Mouse (Mus musculus) forebrain, postnatal 0 days (tissue): ENCODE measurements around the gene Cenpu. TPM values are rescaled to one million over a fixed set of nuclear protein-coding genes. Genes with fewer than 3 reads are reported as not detected.

Source experiments
- ATAC-seq: fragments of 200-750 bp; cut with Nextera tagmentation; 2 replicates; pipeline ENCODE4 v1.8.0; 2017; ENCODE audit warnings: mild to moderate bottlenecking, moderate library complexity
- DNase-seq: peaks from one replicate; pipeline ENCODE4 v3.0.0-alpha.2; 2015
- H3K27ac ChIP-seq: fragments of 300-500 bp; sonication (generic); 2 replicates; pipeline ENCODE4 v1.5.1; 2014; ENCODE audit warnings: low read depth, mild to moderate bottlenecking, antibody characterized with exemption, low read length, moderate library complexity, mixed read lengths
- H3K27me3 ChIP-seq: fragments of 300-500 bp; sonication (generic); 2 replicates; pipeline ENCODE4 v1.6.1; 2014; ENCODE audit warnings: mild to moderate bottlenecking, low read length, mixed read lengths; ENCODE audit not compliant: insufficient read depth
- H3K36me3 ChIP-seq: fragments of 300-500 bp; sonication (generic); 2 replicates; pipeline ENCODE4 v1.6.1; 2014; ENCODE audit warnings: mild to moderate bottlenecking, moderate library complexity; ENCODE audit not compliant: insufficient read depth
- H3K4me1 ChIP-seq: fragments of 300-500 bp; sonication (generic); 2 replicates; pipeline ENCODE4 v1.6.1; 2014; ENCODE audit warnings: antibody characterized with exemption; ENCODE audit not compliant: insufficient read depth
- H3K4me2 ChIP-seq: fragments of 300-500 bp; sonication (generic); 2 replicates; pipeline ENCODE4 v1.6.1; 2014; ENCODE audit warnings: low read depth, mild to moderate bottlenecking, moderate library complexity
- H3K4me3 ChIP-seq: fragments of 300-500 bp; sonication (generic); 2 replicates; pipeline ENCODE4 v1.5.1; 2014; ENCODE audit warnings: low read depth, low read length, mixed read lengths
- H3K9ac ChIP-seq: fragments of 300-500 bp; sonication (generic); 2 replicates; pipeline ENCODE4 v1.6.1; 2014; ENCODE audit warnings: mild to moderate bottlenecking
- H3K9me3 ChIP-seq: fragments of 300-500 bp; sonication (generic); 2 replicates; pipeline ENCODE4 v1.6.1; 2016; ENCODE audit warnings: low read length
- CTCF ChIP-seq: sonication (generic); IDR thresholded peaks from 2 replicates; pipeline ENCODE4 v1.5.1; 2016; ENCODE audit warnings: antibody characterized with exemption, control low read depth, low read depth
- WGBS: fragments of 180-500 bp; shearing (Covaris S2); extraction: QIAGEN DNeasy Blood & Tissue Kit; methylation state at CpG from one replicate; pipeline ENCODE4 v1.1.7; 2014; 5-methylcytosine and 5-hydroxymethylcytosine counted together
- polyA plus RNA-seq: library from polyadenylated mRNA; unstranded; fragments of >200 nt; fragmentation: Nextera tagmentation; extraction: Ambion mirVana; gene quantifications from 2 replicates; pipeline ENCODE4 v1.2.1, GENCODE M21; 2015
- total RNA-seq: library from RNA; depleted of rRNA; stranded (reverse); fragments of >200 nt; gene quantifications from 2 replicates; pipeline ENCODE4 v1.2.3, GENCODE M21; 2014

Cenpu gene
- total and polyA plus RNA-seq, 2 experiments from 2014 or later: 8.3 to 11.5 TPM

GRCm38 (mm10) chr8:46597411-46597810 lies 45.6 kb downstream of the Cenpu start:
- H3K4me2 ChIP-seq: no peak overlapping the region
- no peaks in the 10 kb centered on the region for H3K4me1 ChIP-seq
- ATAC-seq (no peak), DNase-seq (no peak)
- no peaks in the 10 kb centered on the region for H3K9me3 ChIP-seq
- H3K9ac ChIP-seq: no peak overlapping the region
- WGBS: 76% methylated on average over 2 of the region's 2 CpGs
- no peak overlapping the region for H3K4me3 ChIP-seq
- H3K36me3 ChIP-seq: no peaks in the 10 kb centered on the region
- TF ChIP-seq CTCF: no peak
- no peak overlapping the region for H3K27ac ChIP-seq
- H3K27me3 ChIP-seq: no peaks in the 10 kb centered on the region

GRCm38 (mm10) chr8:46598114-46598513 lies 46.3 kb downstream of the Cenpu start:
- H3K4me1 ChIP-seq: no peaks in the 10 kb centered on the region
- H3K9ac ChIP-seq: no peak overlapping the region
- no peaks in the 10 kb centered on the region for H3K9me3 ChIP-seq
- H3K4me3 ChIP-seq: no peak overlapping the region
- H3K4me2 ChIP-seq: no peak overlapping the region
- DNase-seq (no peak), ATAC-seq (no peak)
- TF ChIP-seq CTCF: no peak
- WGBS: 92% methylated on average over 2 of the region's 2 CpGs
- no peaks in the 10 kb centered on the region for H3K27me3 ChIP-seq
- no peaks in the 10 kb centered on the region for H3K36me3 ChIP-seq
- H3K27ac ChIP-seq: no peak overlapping the region

- Histone ChIP-seq H3K9ac (no peak overlapping the region), H3K9me3 (no peaks in the 10 kb centered on the region), H3K4me2 (no peak overlapping the region), H3K36me3 (no peaks in the 10 kb centered on the region), H3K27ac (no peak overlapping the region), H3K4me3 (no peak overlapping the region), H3K27me3 (no peaks in the 10 kb centered on the region), H3K4me1 (no peaks in the 10 kb centered on the region)
- 92% methylated on average over 5 of the region's 5 CpGs for WGBS
- no peak for ATAC-seq
- TF ChIP-seq CTCF: no peak
- no peak for DNase-seq
Measured at GRCm38 (mm10) chr8:46598753-46599152, 46.9 kb downstream of the Cenpu start.

- Histone ChIP-seq H3K4me1 (no peaks in the 10 kb centered on the region), H3K4me3 (no peak overlapping the region), H3K36me3 (no peaks in the 10 kb centered on the region), H3K4me2 (no peak overlapping the region), H3K27me3 (no peaks in the 10 kb centered on the region), H3K9ac (no peak overlapping the region), H3K9me3 (no peaks in the 10 kb centered on the region), H3K27ac (no peak overlapping the region)
- 94% methylated on average over 7 of the region's 7 CpGs for WGBS
- no peak for TF ChIP-seq CTCF
- ATAC-seq: no peak
- DNase-seq: no peak
Measured at GRCm38 (mm10) chr8:46599314-46599904, 47.6 kb downstream of the Cenpu start.

- TF ChIP-seq CTCF: no peak
- DNase-seq: no peak
Measured at GRCm38 (mm10) chr8:46600959-46601707, 49.3 kb downstream of the Cenpu start.

GRCm38 (mm10) chr8:46603587-46603986 lies 51.8 kb downstream of the Cenpu start:
- Histone ChIP-seq H3K4me2 (no peak overlapping the region), H3K4me3 (no peak overlapping the region), H3K4me1 (no peaks in the 10 kb centered on the region), H3K36me3 (peaks cover 3% of the 10 kb centered on the region; the same call in 1 of the 2 replicates), H3K27me3 (no peaks in the 10 kb centered on the region), H3K9me3 (no peaks in the 10 kb centered on the region), H3K9ac (no peak overlapping the region), H3K27ac (no peak overlapping the region)
- no peak for DNase-seq
- no peak for ATAC-seq
- TF ChIP-seq CTCF: no peak
- WGBS: 89% methylated on average over 5 of the region's 5 CpGs

More at GRCm38 (mm10) chr8:46600959-46601707, 49.3 kb downstream of the Cenpu start:
- 72% methylated on average over 10 of the region's 10 CpGs for WGBS
- no peak overlapping the region for H3K27ac ChIP-seq
- no peak for ATAC-seq
- no peak overlapping the region for H3K4me3 ChIP-seq
- H3K9ac ChIP-seq: no peak overlapping the region
- H3K4me1 ChIP-seq: no peaks in the 10 kb centered on the region
- no peaks in the 10 kb centered on the region for H3K27me3 ChIP-seq
- no peak overlapping the region for H3K4me2 ChIP-seq
- no peaks in the 10 kb centered on the region for H3K36me3 ChIP-seq
- H3K9me3 ChIP-seq: no peaks in the 10 kb centered on the region

- H3K4me2 ChIP-seq: no peak overlapping the region
Measured at GRCm38 (mm10) chr8:46606930-46607329, 55.1 kb downstream of the Cenpu start.

More at GRCm38 (mm10) chr8:46606930-46607329, 55.1 kb downstream of the Cenpu start:
- Histone ChIP-seq H3K36me3 (peaks cover 3% of the 10 kb centered on the region; the same call in 1 of the 2 replicates), H3K4me3 (no peak overlapping the region), H3K9me3 (no peaks in the 10 kb centered on the region), H3K9ac (no peak overlapping the region), H3K27me3 (no peaks in the 10 kb centered on the region), H3K27ac (no peak overlapping the region), H3K4me1 (no peaks in the 10 kb centered on the region)
- DNase-seq (no peak), ATAC-seq (no peak)
- TF ChIP-seq CTCF: no peak
- WGBS: 78% methylated on average over 1 of the region's 1 CpGs
